Mouse (Mus musculus): ENCODE data around the gene Acsl1. TPM values are rescaled to one million over a fixed set of nuclear protein-coding genes. Genes with fewer than 3 reads are reported as not detected.

Gene Acsl1
- polyA plus RNA-seq (2014; fragmentation: Illumina TruSeq; extraction: RNeasy Lipid Tissue Mini Kit (QIAGEN cat#74804); ENCODE audit: low read depth, low replicate concordance), result 514 TPM

DNA sequence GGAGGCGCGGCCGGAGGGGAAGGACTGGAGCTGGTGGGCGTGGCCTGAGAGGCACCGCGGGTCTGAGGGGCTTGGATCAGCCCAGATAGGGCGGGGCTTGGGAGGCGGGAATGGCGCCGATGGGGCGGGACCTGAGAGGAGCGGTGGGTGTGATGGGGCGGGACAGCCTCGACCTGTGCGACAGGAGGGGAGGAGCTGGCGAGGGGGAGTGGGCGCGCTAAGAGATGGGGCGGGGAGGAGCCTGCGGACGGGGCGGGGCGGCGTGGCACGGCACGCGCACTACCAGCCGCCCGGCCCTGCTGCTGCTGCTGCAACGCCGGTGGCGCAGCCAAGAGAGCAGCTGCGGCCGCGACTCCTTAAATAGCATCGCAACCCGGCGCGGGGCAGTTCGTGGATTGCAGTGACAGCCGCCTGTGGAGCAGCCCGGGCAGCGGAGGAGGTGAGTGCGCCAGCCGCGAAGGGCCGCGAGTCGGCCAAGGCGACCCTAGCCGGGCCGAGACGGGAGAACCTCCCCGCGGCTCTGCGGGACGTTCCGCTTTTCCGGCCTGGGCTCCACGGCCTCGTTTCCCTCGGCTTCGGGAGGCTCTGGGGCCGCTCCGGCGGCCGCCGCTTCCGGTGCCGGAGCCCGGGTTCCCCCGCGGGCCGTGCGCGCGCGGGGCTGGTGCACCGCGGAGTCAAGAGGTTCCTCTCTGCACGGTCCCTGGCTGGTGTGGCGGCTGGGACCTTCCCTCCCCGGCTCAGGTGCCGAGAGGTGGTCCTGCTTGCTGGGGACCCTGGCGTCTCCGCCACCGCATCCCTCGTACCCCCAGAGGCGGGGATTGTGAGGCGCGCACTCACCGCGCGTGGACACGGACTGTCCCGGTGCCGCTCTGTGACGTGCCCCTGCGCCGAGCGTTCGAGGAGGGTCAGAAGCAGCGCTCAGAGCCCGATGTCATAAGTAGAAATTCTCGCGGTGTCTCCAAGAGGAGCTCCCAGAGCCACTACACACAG, at the start of gene Acsl1:
Gene Acsl1, plus strand, starts transcription at position 246 of the 990 bp plus-strand sequence.

DNA sequence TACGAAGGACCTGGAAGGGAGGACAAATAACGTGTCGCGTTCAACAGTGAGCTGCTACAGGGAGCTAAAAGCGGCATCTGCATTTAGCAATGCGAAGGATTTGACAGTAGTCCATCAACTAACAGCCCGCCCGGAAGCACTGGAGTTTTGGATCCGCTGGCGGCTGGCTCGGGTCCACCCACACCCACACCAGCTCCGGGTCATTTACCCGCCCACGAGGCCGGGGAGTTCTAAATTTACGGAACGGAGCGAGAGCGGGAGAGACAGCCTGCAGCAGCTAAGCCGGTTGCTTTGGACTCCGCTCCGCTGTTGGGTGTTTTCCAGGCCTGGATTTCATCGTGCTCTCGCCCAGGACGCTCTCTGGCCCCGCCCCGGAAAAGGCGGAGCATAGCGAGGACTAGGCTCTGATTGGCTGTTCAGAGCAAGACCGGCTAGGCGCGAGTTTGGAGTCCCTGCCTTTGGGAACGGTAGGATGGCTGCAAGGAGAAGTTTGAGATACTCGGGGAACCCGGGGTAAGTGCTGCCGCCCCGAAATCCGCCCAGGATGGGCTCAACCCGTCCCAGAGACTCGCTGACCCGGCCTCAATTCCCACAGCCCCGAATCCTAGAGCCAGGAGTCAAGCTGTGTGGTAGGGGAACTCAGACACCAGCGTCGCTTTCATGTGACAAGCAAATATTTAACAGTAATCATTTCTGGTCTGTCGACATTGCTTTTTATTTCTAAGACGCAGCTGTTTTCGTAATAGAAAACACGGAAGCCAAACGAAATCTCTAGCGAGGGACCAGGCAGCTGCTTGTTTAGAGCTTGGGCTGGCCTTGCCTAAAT, 81.0 kb downstream of the Acsl1 start, which contains the start of gene Cenpu:
Gene Cenpu, plus strand, starts transcription at position 414 of the 826 bp plus-strand sequence.

Other genes starting within 250 kb of the Acsl1 start
- gene Helt, start 176.4 kb upstream of the Acsl1 start, polyA plus RNA-seq (2014; fragmentation: Illumina TruSeq; extraction: RNeasy Lipid Tissue Mini Kit (QIAGEN cat#74804); ENCODE audit: low read depth, low replicate concordance), result not detected
- gene Cenpu, start 81.0 kb downstream of the Acsl1 start, polyA plus RNA-seq (2014; fragmentation: Illumina TruSeq; extraction: RNeasy Lipid Tissue Mini Kit (QIAGEN cat#74804); ENCODE audit: low read depth, low replicate concordance), result 0.77 TPM
- 7.2 TPM for gene Primpol, start 146.2 kb downstream of the Acsl1 start, polyA plus RNA-seq (2014; fragmentation: Illumina TruSeq; extraction: RNeasy Lipid Tissue Mini Kit (QIAGEN cat#74804); ENCODE audit: low read depth, low replicate concordance)
- 36.1 TPM for gene Casp3, start 146.3 kb downstream of the Acsl1 start, polyA plus RNA-seq (2014; fragmentation: Illumina TruSeq; extraction: RNeasy Lipid Tissue Mini Kit (QIAGEN cat#74804); ENCODE audit: low read depth, low replicate concordance)

All from liver, adult 10 weeks (tissue).